Mouse (Mus musculus) cerebellum, adult 11-12 months (tissue): ENCODE measurements around the gene Abcb7.

Experiments
- DNase-seq: peaks from one replicate; pipeline ENCODE4 v3.0.0; 2022

The Abcb7 gene

GRCm38 (mm10) chrX:104413183-104413983 is at the start of gene Abcb7:
TSS of gene Abcb7 (minus strand) at chrX:104413856.
- DNase-seq, result peak; percentile 79

- DNase-seq, result no peak
These were observed 48.1 kb upstream of the Abcb7 start for GRCm38 (mm10) chrX:104461755-104462154.

- DNase-seq, result no peak
These were observed 38.8 kb upstream of the Abcb7 start for GRCm38 (mm10) chrX:104452433-104452832.

- no peak for DNase-seq
These were observed 19.8 kb upstream of the Abcb7 start for GRCm38 (mm10) chrX:104433456-104433855.

- DNase-seq, result no peak
These were observed 14.5 kb upstream of the Abcb7 start for GRCm38 (mm10) chrX:104428108-104428507.

- DNase-seq, result no peak
These were observed 339 bp upstream of the Abcb7 start for GRCm38 (mm10) chrX:104413995-104414394.

- no peak for DNase-seq
These were observed 5.5 kb downstream of the Abcb7 start for GRCm38 (mm10) chrX:104408137-104408536.

- DNase-seq, result no peak
These were observed 11.2 kb downstream of the Abcb7 start for GRCm38 (mm10) chrX:104402463-104402862.

GRCm38 (mm10) chrX:104401134-104401533 is 12.5 kb downstream of the Abcb7 start:
- DNase-seq, result no peak

- DNase-seq, result no peak
These were observed 16.1 kb downstream of the Abcb7 start for GRCm38 (mm10) chrX:104397526-104397925.

GRCm38 (mm10) chrX:104359686-104360085 is 54.0 kb downstream of the Abcb7 start:
- no peak for DNase-seq

- DNase-seq, result no peak
These were observed 57.8 kb downstream of the Abcb7 start for GRCm38 (mm10) chrX:104355842-104356241.

- DNase-seq, result peak; percentile 38
These were observed 65.5 kb downstream of the Abcb7 start for GRCm38 (mm10) chrX:104348146-104348545.

GRCm38 (mm10) chrX:104291721-104292120 is 121.9 kb downstream of the Abcb7 start:
- DNase-seq, result no peak

GRCm38 (mm10) chrX:104279828-104280227 is 133.8 kb downstream of the Abcb7 start:
- no peak for DNase-seq

- no peak for DNase-seq
These were observed 149.3 kb downstream of the Abcb7 start for GRCm38 (mm10) chrX:104264371-104264770.

- no peak for DNase-seq
These were observed 151.2 kb downstream of the Abcb7 start for GRCm38 (mm10) chrX:104262468-104262867.

GRCm38 (mm10) chrX:104256561-104256960 is 157.1 kb downstream of the Abcb7 start:
- DNase-seq, result no peak
